In the genomic region with DNA sequence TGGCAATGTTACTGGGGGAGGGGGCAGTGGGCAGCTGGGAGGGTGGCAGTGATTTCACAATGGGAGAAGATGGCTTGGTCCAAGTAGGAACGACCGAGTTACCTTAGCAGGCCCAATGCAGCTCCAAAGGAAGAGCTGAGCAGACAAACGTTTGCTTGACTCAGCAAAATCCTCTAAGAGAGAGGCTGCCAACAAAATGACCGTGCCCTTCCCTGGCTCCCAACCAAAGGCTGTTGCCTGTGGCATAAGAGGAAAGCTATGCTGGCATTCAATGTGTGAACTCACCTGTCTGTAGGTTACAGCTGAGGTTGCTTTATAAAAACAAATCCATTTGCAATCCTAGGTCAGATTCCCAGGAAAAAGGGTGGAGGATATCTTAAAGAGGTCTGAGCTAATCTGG, we compare ENCODE assay signal across 14 mouse cellular contexts. TPM values are rescaled to one million over a fixed set of nuclear protein-coding genes. Genes with fewer than 3 reads are reported as not detected.
DNase-seq lines count a peak whose midpoint lies in the region; ATAC-seq and TF ChIP-seq lines count a peak whose summit lies in the region.
"Had no signal": no experiment of that assay in that cellular context is flagged by ENCODE, and none has a peak within 500 bp of the region (broad histone marks: within the 10 kb centered on the region; RNA-seq: fewer than 3 reads in every experiment).

No protein-coding gene starts in this region.

- no peak for TF ChIP-seq CTCF in left cerebral cortex, adult 2 months (IDR thresholded peaks at IDR 0.05)

- peak; percentile 10 to 19 for DNase-seq in cerebellum, adult 18-20 months
- DNase-seq in cerebellum, adult 8-10 months = no peak
- DNase-seq in heart, adult 8-10 months (ENCODE audit: low spot score) = peak; percentile 23
- DNase-seq in heart, postnatal 4 days = no peak
- DNase-seq in left cerebral cortex, adult 2 months (ENCODE audit: extremely low spot score in 1 of 2, low spot score in 2 of 2) = no peak
- DNase-seq in left cerebral cortex, postnatal 10 days (ENCODE audit: extremely low spot score in 1 of 2, low spot score in 2 of 2) = no peak
- DNase-seq in retina, postnatal 1 day = no peak
- DNase-seq: embryo, embryonic 11 days; layer of hippocampus, adult 9-11 months; thymus, postnatal 36 days had no signal

- peaks cover 5% of the 10 kb centered on the region; the same call in 1 of the 2 replicates for H3K9me3 ChIP-seq in hindbrain, embryonic 16.5 days (ENCODE audit: control insufficient read depth, low read length)
- H3K9me3 ChIP-seq: limb, embryonic 10.5 days; stomach, embryonic 15.5 days had no signal

- peak overlapping the region; percentile 17; the same call in 1 of the 2 replicates for H3K9ac ChIP-seq in hindbrain, embryonic 16.5 days (ENCODE audit: low read depth, low read length)
- H3K9ac ChIP-seq: stomach, embryonic 15.5 days had no signal

- H3K27me3 ChIP-seq in hindbrain, embryonic 16.5 days (replicated peaks; ENCODE audit: control insufficient read depth, insufficient read depth, low read length) = peaks cover 6% of the 10 kb centered on the region

- ATAC-seq in hindbrain, embryonic 16.5 days = no peak

- H3K4me3 ChIP-seq in left cerebral cortex, adult 2 months = peak overlapping the region; percentile 45
- no peak overlapping the region for H3K4me3 ChIP-seq in hindbrain, embryonic 16.5 days (ENCODE audit: low read length)
- H3K4me3 ChIP-seq: limb, embryonic 10.5 days; stomach, embryonic 15.5 days had no signal

- peaks cover 56% of the 10 kb centered on the region for H3K4me1 ChIP-seq in hindbrain, embryonic 16.5 days (ENCODE audit: control insufficient read depth, insufficient read depth, low read depth, low read length)

- intact Hi-C loops in left cerebral cortex, adult 2 months (cut with DNase I) = no loop called here
- intact Hi-C loops in left cerebral cortex, postnatal 10 days (cut with DNase I) = no loop called here

- H3K4me2 ChIP-seq in hindbrain, embryonic 16.5 days (ENCODE audit: low read length) = peak overlapping the region; percentile 48
- H3K4me2 ChIP-seq: stomach, embryonic 15.5 days had no signal

- peak overlapping the region; percentile 76 for H3K27ac ChIP-seq in left cerebral cortex, adult 2 months
- no peak overlapping the region for H3K27ac ChIP-seq in hindbrain, embryonic 16.5 days (ENCODE audit: low read depth, low read length)
- H3K27ac ChIP-seq: limb, embryonic 10.5 days; stomach, embryonic 15.5 days had no signal

- 62% methylated on average over 4 of the region's 4 CpGs for WGBS in hindbrain, embryonic 16.5 days

- peaks cover 9% of the 10 kb centered on the region; the same call in 1 of the 2 replicates for H3K36me3 ChIP-seq in hindbrain, embryonic 16.5 days (ENCODE audit: control insufficient read depth, insufficient read depth, low read length)
- H3K36me3 ChIP-seq: stomach, embryonic 15.5 days had no signal

RNA-seq across cellular contexts. Expression of a gene that starts 3.5 kb away (rescaled TPM):
- 1 to 10 TPM in 2 of 4 experiments, under 1 TPM in 2; 0.72 to 1.2 (median 0.95) TPM for total RNA-seq in heart, adult 8-10 months (2022)
- 1 to 10 TPM; 2.0 to 2.1 TPM for total RNA-seq in heart, postnatal 4 days (2021)
- total RNA-seq in left cerebral cortex, adult 2 months (2021) = 10 to 100 TPM; 56.3 to 65.4 TPM
- 10 to 100 TPM; 78.2 to 82.1 TPM for total RNA-seq in left cerebral cortex, postnatal 10 days (2021)
- 25.5 and 29.9 TPM in 2 replicates for polyA plus RNA-seq in hindbrain, embryonic 16.5 days (2015; fragmentation: Nextera tagmentation; extraction: Ambion mirVana)
- total RNA-seq: megakaryocyte, adult 5-6 weeks had no signal

Comparison
In these comparisons a context has a peak if more than half of its experiments do, and no peak if none do; other contexts are left out.
1. DNase-seq: peak in cerebellum, adult 18-20 months (2 of 2) and heart, adult 8-10 months (single experiment); none in cerebellum, adult 8-10 months (single experiment), heart, postnatal 4 days (single experiment), left cerebral cortex, adult 2 months (0 of 2), left cerebral cortex, postnatal 10 days (0 of 2) and retina, postnatal 1 day (single experiment).
2. RNA of a gene that starts 3.5 kb away (total RNA-seq): 78.2 to 82.1 TPM in left cerebral cortex, postnatal 10 days and 56.3 to 65.4 TPM in left cerebral cortex, adult 2 months; 2.0 to 2.1 TPM in heart, postnatal 4 days and 0.72 to 1.2 TPM in heart, adult 8-10 months; every median in the first group is over 10 times any median in the second.